Mouse (Mus musculus): Measurements from ENCODE around the gene Gnmt. TPM values are rescaled to one million over a fixed set of nuclear protein-coding genes. Genes with fewer than 3 reads are reported as not detected.

Gnmt gene
- total and polyA plus RNA-seq, 3 experiments: 0.13 to 0.71 (median 0.38) TPM

DNA sequence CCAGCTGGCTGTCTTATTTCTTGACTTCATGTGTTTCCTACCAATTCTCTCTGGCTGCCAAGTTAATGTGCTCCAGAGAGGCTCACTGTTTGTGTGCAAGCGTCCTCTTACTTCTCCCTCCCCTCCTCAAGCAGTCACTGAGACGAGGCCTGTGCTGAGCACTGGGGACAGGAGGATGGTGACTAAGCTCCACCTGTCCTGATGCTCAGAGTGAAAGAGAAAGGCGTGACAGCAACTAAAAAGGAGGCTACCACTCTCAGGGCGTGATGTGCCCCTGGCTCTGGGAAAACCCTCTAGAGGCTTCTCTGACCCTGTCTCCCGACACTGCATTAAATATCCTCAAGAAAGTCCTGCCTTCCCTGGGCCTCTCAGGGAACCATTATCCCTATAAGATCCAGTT, 20.3 kb upstream of the Gnmt start (continued):
- no peak for TF ChIP-seq GABPA (IDR thresholded peaks at IDR 0.05; ENCODE audit: insufficient replicate concordance, low read depth, low read length)
- TF ChIP-seq MAZ (IDR thresholded peaks at IDR 0.05; ENCODE audit: low read depth, low read length): peak; percentile 37; the same call in 1 of the 2 replicates
- peak; percentile 89 for TF ChIP-seq TCF12 (IDR thresholded peaks at IDR 0.05; ENCODE audit: low read depth, low read length)
- peak; percentile 85 for TF ChIP-seq MAX (IDR thresholded peaks at IDR 0.05; ENCODE audit: low read length)
- no peak for TF ChIP-seq JUND (conservative IDR thresholded peaks at IDR 0.05; ENCODE audit: low read depth, low read length)
- TF ChIP-seq EP300 (IDR thresholded peaks at IDR 0.05; ENCODE audit: low read length): peak; percentile 47
- TF ChIP-seq CHD1 (IDR thresholded peaks at IDR 0.05; ENCODE audit: low read depth, low read length): no peak
- TF ChIP-seq CTCF (conservative IDR thresholded peaks at IDR 0.05 in 1 of 2, IDR thresholded peaks at IDR 0.05 in 1 of 2; ENCODE audit: low read depth in 2 of 2, low read length in 2 of 2): no peak
- peak; percentile 77 for TF ChIP-seq POLR2A (IDR thresholded peaks at IDR 0.05; ENCODE audit: low read depth, low read length)
- TF ChIP-seq MAFK (IDR thresholded peaks at IDR 0.05; ENCODE audit: insufficient replicate concordance, low read length): no peak
- no peak for TF ChIP-seq USF1 (IDR thresholded peaks at IDR 0.05; ENCODE audit: low read depth, low read length)
- TF ChIP-seq TBP (conservative IDR thresholded peaks at IDR 0.05; ENCODE audit: low read depth, low read length): peak; percentile 86; the same call in 1 of the 2 replicates
- TF ChIP-seq E2F4 (IDR thresholded peaks at IDR 0.05; ENCODE audit: insufficient replicate concordance, low read depth, low read length): no peak
- TF ChIP-seq ZNF384 (IDR thresholded peaks at IDR 0.05; ENCODE audit: low read depth, low read length): no peak
- TF ChIP-seq NRF1 (IDR thresholded peaks at IDR 0.05; ENCODE audit: low read depth, low read length): peak; percentile 43; the same call in 1 of the 2 replicates
- TF ChIP-seq ZC3H11A (IDR thresholded peaks at IDR 0.05; ENCODE audit: low read depth, low read length): no peak
- TF ChIP-seq RCOR1 (conservative IDR thresholded peaks at IDR 0.05; ENCODE audit: low read depth, low read length): no peak
- TF ChIP-seq MXI1 (IDR thresholded peaks at IDR 0.05; ENCODE audit: low read depth, low read length): peak; percentile 79; the same call in 1 of the 2 replicates
- TF ChIP-seq ELF1 (IDR thresholded peaks at IDR 0.05; ENCODE audit: low read depth, low read length): no peak

DNA sequence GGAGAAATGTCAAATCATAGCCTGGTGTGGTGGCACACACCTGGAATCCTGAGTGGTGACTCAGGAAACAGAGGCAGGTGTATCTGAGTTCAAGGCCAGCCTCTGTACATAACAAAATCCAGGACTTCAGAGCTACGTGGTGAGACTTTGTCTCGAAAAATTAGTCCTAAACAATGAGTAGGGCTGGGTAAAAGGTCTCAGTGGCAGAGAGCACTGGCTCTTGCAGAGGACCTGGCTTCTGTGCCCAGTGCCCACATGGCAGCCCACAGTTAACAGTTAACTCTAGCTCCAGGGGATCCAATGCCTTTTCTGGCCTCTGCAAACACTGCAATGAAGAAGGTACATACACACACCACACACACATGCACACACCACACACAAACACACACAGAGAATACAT, 18.8 kb upstream of the Gnmt start:
- Histone ChIP-seq H3K79me2 (replicated peaks; ENCODE audit: control insufficient read depth, extremely low read depth, insufficient read depth, poor library complexity, severe bottlenecking) (peaks cover 39% of the 10 kb centered on the region), H3K27me3 (replicated peaks) (no peaks in the 10 kb centered on the region), H3K27ac (ENCODE audit: insufficient read depth, low read depth) (peak overlapping the region; percentile 7; the same call in 1 of the 2 replicates), H3K4me1 (ENCODE audit: control insufficient read depth in 1 of 2, insufficient read depth in 2 of 2) (peaks cover 19 to 67% of the 10 kb centered on the region in 2 experiments), H3K9me3 (replicated peaks; ENCODE audit: low read length) (no peaks in the 10 kb centered on the region), H3K4me3 (replicated peaks in 1 of 3; ENCODE audit: low read depth in 2 of 3, low read length in 2 of 3, poor library complexity in 1 of 3) (no peak overlapping the region), H3K9ac (ENCODE audit: insufficient read depth, low read depth) (no peak overlapping the region), H3K36me3 (replicated peaks in 1 of 2; ENCODE audit: control insufficient read depth in 1 of 2, insufficient read depth in 1 of 2, low read length in 1 of 2) (peaks cover 39 to 47% of the 10 kb centered on the region in 2 experiments), H3K4me2 (ENCODE audit: insufficient read depth, low read depth, poor library complexity, severe bottlenecking) (no peak overlapping the region)
- dilution Hi-C loops (cut with MboI; ENCODE audit: extremely low pct_ligation_motif_present, extremely low pct_unique_long_range_greater_than_20kb, low sequenced_read_pairs): no loop called here
- in situ Hi-C loops (cut with MboI; ENCODE audit: low pct_ligation_motif_present, low pct_unique_long_range_greater_than_20kb, low sequenced_read_pairs): no loop called here
- no peak for DNase-seq (ENCODE audit: extremely low read depth)
- TF ChIP-seq KAT2A (IDR thresholded peaks at IDR 0.05; ENCODE audit: insufficient replicate concordance, low read length): no peak

All from CH12.LX (cell line).